Mouse (Mus musculus): ENCODE measurements around the gene Top2a.
A peak's percentile ranks its signal among the peaks of the same experiment; 100 is the strongest.

The Top2a gene

GRCm38 (mm10) chr11:99023500-99024467, at the start of gene Top2a:
Gene Top2a (minus strand): TSS chr11:99024189.
- DNase-seq (ENCODE audit: low spot score in 2 of 2): peak; percentile 91 to 97

- no peak for DNase-seq (ENCODE audit: low spot score in 2 of 2)
These were observed 49.8 kb upstream of the Top2a start for GRCm38 (mm10) chr11:99073781-99074180.

DNA sequence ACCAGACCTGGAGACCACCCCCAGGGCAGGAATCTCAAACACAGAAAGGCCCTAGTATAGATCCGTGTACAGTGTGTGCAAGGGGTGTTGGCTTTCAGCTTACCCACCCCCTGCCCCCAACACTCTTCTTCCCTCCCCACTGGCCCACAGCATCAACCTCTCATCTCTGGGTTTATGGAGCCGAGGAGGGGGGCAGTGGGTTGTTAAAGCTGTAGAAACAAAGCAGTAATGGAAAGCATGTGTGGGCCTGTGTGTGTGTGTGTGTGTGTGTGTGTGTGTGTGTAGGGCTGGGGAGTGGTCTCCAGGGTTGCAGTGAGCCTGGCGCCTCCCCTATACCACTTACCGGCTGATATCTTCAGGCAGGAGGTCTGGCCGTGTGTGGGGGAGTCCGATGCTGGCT, 47.9 kb upstream of the Top2a start:
- no peak for DNase-seq (ENCODE audit: low spot score in 2 of 2)

- no peak for DNase-seq (ENCODE audit: low spot score in 2 of 2)
These were observed 44.5 kb upstream of the Top2a start for GRCm38 (mm10) chr11:99068455-99068854.

DNA sequence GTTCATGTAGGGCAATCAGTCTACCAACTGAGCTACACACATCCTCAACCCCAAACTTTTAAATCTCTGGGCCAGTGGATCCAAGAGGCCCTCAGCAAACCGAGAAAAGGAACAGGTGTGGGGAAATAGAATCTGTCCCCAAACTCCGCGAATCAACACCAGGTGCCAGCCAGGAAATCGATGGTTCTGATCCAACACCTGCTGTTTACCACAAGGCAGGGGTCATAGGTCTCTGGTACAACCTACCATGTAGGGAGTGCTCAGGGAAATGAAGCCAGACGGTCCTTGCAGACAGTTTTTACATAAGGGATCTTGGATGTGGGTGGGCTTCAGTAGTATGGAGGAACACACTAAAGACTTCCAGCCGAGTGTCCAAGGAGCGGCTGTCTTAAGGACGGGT, 43.6 kb upstream of the Top2a start:
- no peak for DNase-seq (ENCODE audit: low spot score in 2 of 2)

GRCm38 (mm10) chr11:99065979-99066378, 42.0 kb upstream of the Top2a start:
- DNase-seq (ENCODE audit: low spot score in 2 of 2): peak; percentile 69 to 83

DNA sequence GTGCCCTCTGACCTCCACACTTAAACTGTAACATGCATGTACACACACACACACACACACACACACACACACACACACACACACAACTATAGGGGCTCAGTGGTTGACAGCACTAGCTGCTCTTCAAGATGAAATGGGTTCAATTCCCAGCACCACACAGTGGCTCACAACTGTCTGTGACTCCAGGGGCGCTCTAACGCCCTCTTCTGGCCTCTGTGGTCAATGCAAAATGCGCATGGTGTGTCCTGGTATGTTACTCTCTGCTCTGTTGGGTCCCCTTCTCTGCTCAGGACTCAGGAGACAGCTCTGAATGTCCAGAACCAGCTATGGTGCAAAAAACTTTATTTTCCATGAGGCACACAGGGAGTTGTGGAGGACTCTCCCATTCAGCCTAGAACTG, 41.4 kb upstream of the Top2a start:
- no peak for DNase-seq (ENCODE audit: low spot score in 2 of 2)

DNA sequence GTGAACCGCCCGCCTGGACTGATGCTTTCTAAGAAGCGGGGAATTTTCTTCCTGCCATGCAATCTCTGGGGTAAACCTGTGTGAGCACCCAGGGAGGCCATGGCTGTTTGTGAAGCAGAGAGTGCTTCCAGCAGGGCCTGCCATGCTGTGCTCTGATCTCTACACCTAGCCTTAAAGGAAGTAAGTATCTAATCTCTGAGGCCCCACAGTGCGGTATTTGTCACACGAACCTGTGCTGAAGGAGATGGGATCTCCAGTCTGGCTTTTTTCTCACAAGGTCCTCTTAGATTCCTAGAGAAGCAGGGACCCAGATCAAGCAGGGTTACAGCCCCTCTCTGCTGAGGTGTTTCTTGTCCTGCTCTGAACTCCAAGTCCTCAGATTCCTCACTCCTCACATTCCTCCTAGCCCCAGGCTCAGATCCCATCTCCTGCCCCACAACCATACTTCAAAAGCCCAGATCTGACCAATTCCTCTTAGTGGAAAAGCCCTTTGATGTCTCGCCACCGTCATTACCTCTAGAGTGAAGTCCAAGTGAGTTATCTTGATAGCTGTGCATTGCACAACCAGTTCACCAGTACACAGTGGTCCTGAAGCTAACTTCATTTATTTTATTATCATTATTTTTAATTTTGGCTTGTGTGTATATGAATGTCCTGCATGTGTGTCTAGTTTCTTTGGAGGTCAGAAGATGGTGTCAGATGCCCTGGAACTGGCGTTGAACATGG, 39.6 kb upstream of the Top2a start:
- no peak for DNase-seq (ENCODE audit: low spot score in 2 of 2)

GRCm38 (mm10) chr11:99062661-99063060, 38.7 kb upstream of the Top2a start:
- no peak for DNase-seq (ENCODE audit: low spot score in 2 of 2)

DNA sequence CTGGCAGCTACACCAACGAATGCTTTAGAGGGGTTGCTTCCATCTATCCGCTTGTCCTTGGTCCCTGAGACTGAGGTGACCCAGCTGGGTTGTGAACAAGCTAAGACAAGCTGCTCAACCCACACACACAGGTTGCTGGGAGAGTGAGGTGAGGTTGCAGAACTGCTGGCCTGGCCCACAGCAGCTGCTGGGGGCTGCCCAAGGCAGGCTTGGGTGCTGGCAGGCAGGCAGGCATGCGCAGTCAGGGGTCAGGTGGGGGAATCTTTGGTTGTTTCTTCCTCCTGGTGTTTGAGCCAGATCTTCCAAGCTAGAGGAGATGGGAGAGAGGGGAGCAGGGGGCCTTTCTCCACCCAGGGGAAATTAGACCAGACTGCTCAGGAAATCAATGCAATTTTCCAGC, 36.4 kb upstream of the Top2a start:
- DNase-seq (ENCODE audit: low spot score in 2 of 2): peak in 1 of 2 experiments; percentile 46

DNA sequence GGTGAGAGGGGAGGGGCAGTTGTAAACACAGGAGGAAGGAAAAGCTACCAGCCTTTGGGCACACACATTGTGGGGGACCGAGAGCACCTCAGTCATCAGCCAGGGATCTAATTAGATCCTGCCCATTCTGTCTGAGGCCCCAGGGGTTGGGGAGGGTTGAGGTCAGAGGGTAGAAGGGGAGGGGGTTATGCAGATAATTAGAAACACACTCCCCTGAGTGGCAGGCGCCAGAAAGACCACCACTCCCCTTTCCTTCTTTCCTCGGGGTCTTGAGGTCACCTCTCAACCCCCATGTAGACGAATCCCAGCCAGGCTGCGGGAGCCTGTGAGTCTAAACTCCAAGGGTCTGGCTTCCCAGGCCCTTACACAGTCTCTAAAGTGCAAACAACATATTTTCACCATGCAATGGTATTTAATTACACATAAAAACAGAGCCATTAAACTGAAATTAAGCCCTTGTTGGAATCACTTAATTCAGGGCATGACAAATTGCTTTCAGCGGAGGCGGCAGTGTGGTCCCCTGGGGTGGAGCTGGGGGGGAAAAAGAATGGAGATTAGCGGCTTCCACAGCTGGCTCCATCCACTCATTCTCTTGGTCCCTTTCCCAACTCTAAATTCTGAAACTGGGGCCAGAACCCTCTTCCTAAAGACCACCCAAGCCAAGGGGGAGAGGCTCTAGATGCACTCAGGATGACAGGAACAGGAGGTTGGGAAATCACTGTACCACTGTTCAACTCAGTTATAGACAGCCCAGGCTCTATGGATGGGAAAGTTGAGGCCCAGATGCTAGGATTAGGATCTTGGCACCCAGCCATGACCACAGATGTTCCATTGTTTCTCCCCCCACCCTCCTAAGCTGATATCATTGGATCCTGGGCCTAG, 31.8 kb upstream of the Top2a start:
- no peak for DNase-seq (ENCODE audit: low spot score in 2 of 2)

- DNase-seq (ENCODE audit: low spot score in 2 of 2): no peak
These were observed 31.2 kb upstream of the Top2a start for GRCm38 (mm10) chr11:99055143-99055542.

GRCm38 (mm10) chr11:99047643-99048042, 23.7 kb upstream of the Top2a start:
- DNase-seq (ENCODE audit: low spot score in 2 of 2): no peak

DNA sequence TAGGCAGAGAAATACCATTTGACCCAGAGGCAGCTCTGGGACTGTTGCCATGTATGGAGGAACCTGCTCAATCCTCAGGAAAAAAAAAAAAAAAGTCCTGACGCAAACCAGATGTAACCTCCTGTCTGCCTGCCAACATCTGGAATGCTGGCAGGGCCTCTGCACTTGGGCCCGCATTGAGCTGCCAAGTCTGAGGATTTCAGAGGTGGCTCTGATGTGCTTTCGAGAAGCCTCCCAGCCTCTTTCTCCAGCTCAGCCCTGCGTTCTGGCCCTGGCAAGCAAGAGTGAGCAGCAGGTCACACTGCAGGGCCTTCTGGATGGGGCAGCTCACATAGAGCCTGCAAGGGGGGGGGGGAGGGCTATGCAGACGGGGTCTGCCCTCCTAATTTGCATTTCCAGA, 23.1 kb upstream of the Top2a start:
- DNase-seq (ENCODE audit: low spot score in 2 of 2): peak; percentile 52 to 85

DNA sequence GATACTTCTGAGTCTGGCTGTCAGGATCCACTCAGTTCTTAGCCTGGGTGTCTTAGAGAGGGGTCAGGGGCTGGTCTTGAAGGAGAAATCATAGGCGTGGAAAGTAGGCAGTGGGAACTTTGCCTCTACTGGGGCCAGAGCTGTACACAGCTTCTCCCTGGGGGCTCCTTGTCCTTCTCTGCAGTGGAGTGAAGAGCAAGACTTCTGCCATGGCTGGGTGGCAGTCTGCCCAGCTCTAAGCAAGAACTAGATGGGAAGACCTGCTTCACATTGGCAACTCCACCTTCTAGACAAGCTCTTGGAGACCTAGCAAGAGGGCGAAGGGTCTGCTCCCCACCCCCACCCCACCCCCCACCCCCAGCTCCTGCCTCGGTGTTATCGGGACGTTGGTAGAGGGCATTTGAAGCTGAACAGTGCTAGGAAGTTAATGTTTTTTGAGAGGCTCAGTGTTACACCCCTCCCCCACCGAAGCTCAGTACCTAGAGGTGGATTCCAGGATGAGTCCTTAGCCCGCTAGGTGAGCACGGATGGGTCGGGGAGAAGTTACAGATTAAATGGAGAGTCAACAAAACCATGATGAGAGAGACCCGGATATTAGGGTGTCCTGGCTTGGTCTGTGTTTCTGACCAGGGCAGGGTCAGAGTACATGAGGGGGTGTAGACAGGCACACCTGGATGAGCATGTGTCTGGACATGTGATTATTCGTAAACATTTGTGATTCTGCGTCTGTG, 21.3 kb upstream of the Top2a start:
- peak in 1 of 2 experiments; percentile 48 for DNase-seq (ENCODE audit: low spot score in 2 of 2)

DNA sequence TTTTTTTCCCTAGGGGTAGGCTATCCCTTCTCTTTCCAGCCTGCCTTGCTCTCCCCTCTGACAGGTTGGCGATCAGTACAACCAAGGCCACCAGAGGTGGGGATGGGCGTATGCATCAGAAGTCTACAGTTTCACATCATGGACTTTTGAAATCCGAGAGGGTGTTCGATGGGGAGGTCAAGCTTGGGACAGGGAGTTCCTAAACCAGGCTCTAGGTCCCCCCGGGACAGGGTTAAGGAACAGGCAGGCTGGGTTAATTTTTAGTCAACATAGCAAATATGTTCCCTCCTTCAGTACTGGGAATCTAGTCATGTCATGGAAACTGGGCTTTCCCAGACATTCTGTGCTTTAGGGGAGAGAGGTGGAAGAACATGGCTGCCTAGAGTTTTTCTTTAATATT, 20.3 kb upstream of the Top2a start:
- peak in 1 of 2 experiments; percentile 43 for DNase-seq (ENCODE audit: low spot score in 2 of 2)

- DNase-seq (ENCODE audit: low spot score in 2 of 2): no peak
These were observed 19.6 kb upstream of the Top2a start for GRCm38 (mm10) chr11:99043632-99044031.

- DNase-seq (ENCODE audit: low spot score in 2 of 2): peak in 1 of 2 experiments; percentile 40
These were observed 18.9 kb upstream of the Top2a start for GRCm38 (mm10) chr11:99042834-99043431.

DNA sequence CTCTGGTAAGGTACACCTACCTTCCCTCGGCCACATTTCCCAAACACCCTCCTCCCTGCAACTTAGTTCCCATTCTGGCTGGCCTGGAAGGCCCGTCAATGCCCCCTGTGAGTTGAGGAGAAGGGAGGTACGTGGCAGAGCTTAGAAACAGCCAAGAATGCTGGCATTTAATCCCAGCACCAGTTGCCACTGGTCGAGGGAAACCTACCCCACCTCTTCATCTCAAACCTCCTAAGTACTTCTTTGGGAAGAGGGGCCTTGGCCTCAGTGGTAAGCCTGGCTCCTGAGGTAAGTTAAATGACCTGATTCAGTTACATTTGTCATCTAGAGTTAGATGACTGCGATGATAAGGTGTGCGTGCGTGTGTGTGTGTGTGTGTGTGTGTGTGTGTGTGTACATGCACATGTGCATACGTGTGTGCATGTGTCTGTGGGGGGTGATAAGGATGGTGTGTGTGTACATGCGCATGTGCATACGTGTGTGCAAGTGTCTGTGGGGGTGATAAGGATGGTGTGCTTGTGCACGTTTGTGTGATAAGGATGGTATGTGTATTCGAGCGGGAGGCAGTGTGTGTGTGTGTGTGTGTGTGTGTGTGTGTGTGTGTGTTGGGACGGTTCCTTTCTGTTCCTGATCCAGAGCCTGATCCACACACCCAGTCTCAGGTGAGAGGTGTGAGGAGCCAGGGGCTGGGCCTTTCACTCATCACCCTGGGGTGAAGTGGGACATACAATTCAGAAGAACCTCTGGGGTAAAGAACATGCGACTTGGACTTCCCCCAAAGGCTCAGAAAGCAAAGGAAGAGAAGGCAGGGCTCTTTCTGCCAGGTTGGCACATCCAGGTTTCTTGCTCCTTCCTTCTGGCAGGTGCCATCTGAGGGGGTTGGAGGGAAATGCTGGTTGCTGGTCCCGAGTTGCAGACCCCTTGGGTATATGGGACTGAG, 18.1 kb upstream of the Top2a start:
- DNase-seq (ENCODE audit: low spot score in 2 of 2): no peak
